Mouse (Mus musculus): ENCODE measurements at regions not wholly inside any gene's neighbourhood (a gene's known extent, or its start where the extent isn't known, plus 50 kb on each side); places are given as distances from the start of the nearest gene placed in this dataset.

- TF ChIP-seq CTCF (IDR thresholded peaks at IDR 0.05) (no peak), EP300 (IDR thresholded peaks at IDR 0.05) (no peak)
These were observed 308.2 kb upstream of the Ccdc54 start for GRCm38 (mm10) chr16:50899151-50899550.
